Mouse (Mus musculus) limb, embryonic 15.5 days (tissue): Measurements from ENCODE around the gene Med13l. TPM values are rescaled to one million over a fixed set of nuclear protein-coding genes. Genes with fewer than 3 reads are reported as not detected.

Source experiments
- ATAC-seq: fragments of 200-750 bp; cut with Nextera tagmentation; 2 replicates; pipeline ENCODE4 v1.8.0; 2017; ENCODE audit warnings: low read depth, moderate TSS enrichment; ENCODE audit not compliant: insufficient number of reproducible peaks, low FRiP score, low TSS enrichment
- H3K27ac ChIP-seq: fragments of 300-500 bp; sonication (generic); 2 replicates; pipeline ENCODE4 v1.5.1; 2015; ENCODE audit warnings: moderate library complexity, mild to moderate bottlenecking, inconsistent platforms
- H3K27me3 ChIP-seq: fragments of 300-500 bp; sonication (generic); 2 replicates; pipeline ENCODE4 v1.6.1; 2015; ENCODE audit warnings: inconsistent platforms
- H3K36me3 ChIP-seq: fragments of 300-500 bp; sonication (generic); 2 replicates; pipeline ENCODE4 v1.6.1; 2015; ENCODE audit warnings: inconsistent platforms
- H3K4me1 ChIP-seq: fragments of 300-500 bp; sonication (generic); 2 replicates; pipeline ENCODE4 v1.6.1; 2015; ENCODE audit warnings: inconsistent platforms
- H3K4me2 ChIP-seq: fragments of 300-500 bp; sonication (generic); 2 replicates; pipeline ENCODE4 v1.6.1; 2015; ENCODE audit warnings: mild to moderate bottlenecking, inconsistent platforms
- H3K4me3 ChIP-seq: fragments of 300-500 bp; sonication (generic); 2 replicates; pipeline ENCODE4 v1.5.1; 2015; ENCODE audit warnings: mild to moderate bottlenecking, inconsistent platforms
- H3K9ac ChIP-seq: fragments of 300-500 bp; sonication (generic); 2 replicates; pipeline ENCODE4 v1.6.1; 2015; ENCODE audit warnings: inconsistent platforms
- H3K9me3 ChIP-seq: fragments of 300-500 bp; sonication (generic); 2 replicates; pipeline ENCODE4 v1.6.1; 2016; ENCODE audit warnings: inconsistent platforms
- WGBS: fragments of 180-500 bp; shearing (Covaris S2); methylation state at CpG from one replicate; pipeline ENCODE4 v1.1.7; 2015; 5-methylcytosine and 5-hydroxymethylcytosine counted together
- polyA plus RNA-seq: library from polyadenylated mRNA; unstranded; fragments of >200 nt; fragmentation: Nextera tagmentation; extraction: Ambion mirVana; gene quantifications from 2 replicates; pipeline ENCODE4 v1.2.1, GENCODE M21; 2015

Gene Med13l
- polyA plus RNA-seq, 1 experiment from 2014 or later = 16.5 TPM

DNA sequence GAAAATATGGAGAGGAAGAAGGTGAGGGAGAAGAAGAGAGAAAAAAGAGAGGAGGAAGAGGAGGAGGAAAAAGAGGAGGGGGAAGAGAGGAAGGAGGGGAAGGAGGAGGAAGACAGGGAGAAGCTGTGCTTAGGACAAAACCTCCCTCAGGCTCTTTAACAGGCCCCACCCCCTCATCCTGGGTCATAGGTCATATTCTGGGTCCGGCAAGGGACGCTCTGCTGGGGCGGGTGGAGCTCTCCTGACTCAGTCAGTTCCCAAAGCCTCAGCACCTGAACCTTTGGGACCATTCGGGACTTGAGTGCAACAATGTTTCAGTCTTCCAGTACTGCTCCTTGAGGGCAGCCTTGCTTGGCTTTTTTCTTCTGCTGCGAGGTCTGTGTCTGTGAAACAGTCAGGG lies 241.1 kb downstream of the Med13l start:
- Histone ChIP-seq H3K36me3 (no peaks in the 10 kb centered on the region), H3K9me3 (no peaks in the 10 kb centered on the region), H3K9ac (no peak overlapping the region), H3K4me2 (no peak overlapping the region), H3K27me3 (no peaks in the 10 kb centered on the region), H3K27ac (no peak overlapping the region), H3K4me1 (no peaks in the 10 kb centered on the region), H3K4me3 (no peak overlapping the region)
- 34% methylated on average over 5 of the region's 5 CpGs for WGBS
- ATAC-seq = no peak

DNA sequence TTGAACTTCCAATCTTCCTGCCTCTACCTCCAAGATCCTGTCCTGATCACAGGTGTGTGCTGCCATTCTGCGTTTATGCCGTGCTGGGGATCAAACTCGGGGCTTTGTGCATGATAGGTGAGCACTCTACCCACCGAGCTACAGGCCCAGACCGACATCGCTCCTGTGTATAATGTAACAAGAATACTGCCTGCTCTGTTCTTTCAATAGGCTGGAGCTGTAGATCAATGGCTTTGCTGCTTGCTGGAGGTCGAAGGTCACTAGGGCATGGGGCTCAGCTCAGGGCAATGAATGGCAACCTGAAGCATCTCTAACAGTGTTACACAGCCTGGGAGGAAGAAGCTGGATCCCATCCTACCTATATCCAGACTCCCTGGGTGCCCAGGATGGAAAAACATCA lies 241.6 kb downstream of the Med13l start:
- H3K4me2 ChIP-seq = no peak overlapping the region
- no peaks in the 10 kb centered on the region for H3K36me3 ChIP-seq
- no peaks in the 10 kb centered on the region for H3K9me3 ChIP-seq
- no peak overlapping the region for H3K9ac ChIP-seq
- H3K27ac ChIP-seq = no peak overlapping the region
- no peak for ATAC-seq
- no peaks in the 10 kb centered on the region for H3K27me3 ChIP-seq
- WGBS = 80% methylated on average over 7 of the region's 7 CpGs
- H3K4me1 ChIP-seq = no peaks in the 10 kb centered on the region
- no peak overlapping the region for H3K4me3 ChIP-seq

DNA sequence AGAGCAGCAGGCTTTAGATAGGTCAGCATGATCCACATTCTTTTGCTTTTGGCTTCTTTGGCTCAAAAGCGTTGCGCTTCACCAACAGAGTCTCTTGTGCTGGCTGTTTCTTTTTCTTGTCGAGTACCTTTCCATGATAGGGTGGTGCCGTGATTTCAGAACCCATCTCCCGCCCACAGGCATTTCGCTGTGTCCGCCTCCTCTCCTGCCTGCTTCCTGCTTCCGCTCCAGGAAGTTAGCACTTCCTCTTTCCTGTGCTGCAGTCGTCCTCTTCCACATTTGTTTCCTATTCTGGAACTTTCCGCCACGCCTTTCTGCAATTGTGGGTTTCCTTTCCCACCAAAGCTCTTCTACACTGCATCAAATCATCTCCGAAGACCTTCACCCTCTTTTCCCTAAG lies 248.5 kb downstream of the Med13l start:
- ATAC-seq = no peak
- Histone ChIP-seq H3K4me2 (no peak overlapping the region), H3K4me3 (no peak overlapping the region), H3K27me3 (0 out of 2 replicates have a peak, but pooled peaks cover 6% of the 10 kb centered on the region), H3K36me3 (no peaks in the 10 kb centered on the region), H3K9me3 (no peaks in the 10 kb centered on the region), H3K27ac (no peak overlapping the region; the same call in 1 of the 2 replicates), H3K9ac (no peak overlapping the region), H3K4me1 (peaks cover 6% of the 10 kb centered on the region; the same call in 1 of the 2 replicates)
- 82% methylated on average over 12 of the region's 12 CpGs for WGBS

DNA sequence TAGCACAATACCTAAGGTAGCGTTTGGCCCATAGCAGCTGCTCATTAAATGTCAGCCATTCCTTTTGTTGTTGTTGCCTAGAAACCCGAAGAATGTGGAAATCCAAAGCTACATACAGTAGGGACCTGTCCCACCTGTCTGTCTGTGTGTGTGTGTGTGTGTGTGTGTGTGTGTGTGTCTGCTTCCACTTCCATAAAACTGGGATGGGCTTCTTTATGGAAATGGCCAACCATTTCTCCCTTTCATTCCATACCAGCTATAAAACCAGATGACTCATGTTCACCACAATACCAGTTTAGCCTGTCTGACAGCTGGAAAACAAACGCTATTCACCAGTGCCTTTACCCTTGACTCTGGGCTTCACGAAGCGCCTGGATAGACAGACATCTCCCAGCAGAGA lies 249.1 kb downstream of the Med13l start:
- Histone ChIP-seq H3K4me3 (no peak overlapping the region), H3K4me2 (no peak overlapping the region), H3K27ac (no peak overlapping the region), H3K9ac (no peak overlapping the region), H3K9me3 (no peaks in the 10 kb centered on the region), H3K27me3 (0 out of 2 replicates have a peak, but pooled peaks cover 12% of the 10 kb centered on the region), H3K36me3 (no peaks in the 10 kb centered on the region), H3K4me1 (peaks cover 6% of the 10 kb centered on the region; the same call in 1 of the 2 replicates)
- WGBS = 53% methylated on average over 5 of the region's 5 CpGs
- ATAC-seq = 0 out of 2 replicates have a peak, but pooled peaks have one; percentile 27

DNA sequence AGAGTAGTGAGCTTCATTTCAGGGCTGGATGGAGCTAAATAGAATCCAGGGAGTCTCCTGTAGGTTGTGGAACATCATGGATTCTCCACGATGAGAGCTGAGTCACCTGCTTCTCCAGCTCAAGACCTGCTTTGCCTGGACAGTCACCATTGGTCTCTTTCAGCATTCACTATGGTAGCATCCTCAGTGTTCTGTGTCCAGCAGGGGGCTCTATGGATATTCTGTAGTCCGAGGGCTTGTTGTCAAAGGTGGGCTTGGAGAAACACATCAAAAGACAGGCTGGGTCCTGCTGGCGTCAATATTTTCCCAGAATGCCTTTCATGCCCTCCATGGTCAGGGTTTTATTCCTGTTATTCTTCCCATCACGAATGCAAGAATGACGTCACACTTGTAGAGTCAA lies 251.2 kb downstream of the Med13l start:
- Histone ChIP-seq H3K36me3 (no peaks in the 10 kb centered on the region), H3K4me2 (no peak overlapping the region), H3K9ac (no peak overlapping the region), H3K27ac (no peak overlapping the region; the same call in 1 of the 2 replicates), H3K27me3 (peaks cover 22% of the 10 kb centered on the region; the same call in 1 of the 2 replicates), H3K4me3 (no peak overlapping the region), H3K9me3 (no peaks in the 10 kb centered on the region), H3K4me1 (peaks cover 6% of the 10 kb centered on the region; the same call in 1 of the 2 replicates)
- ATAC-seq = no peak
- 44% methylated on average over 5 of the region's 5 CpGs for WGBS

DNA sequence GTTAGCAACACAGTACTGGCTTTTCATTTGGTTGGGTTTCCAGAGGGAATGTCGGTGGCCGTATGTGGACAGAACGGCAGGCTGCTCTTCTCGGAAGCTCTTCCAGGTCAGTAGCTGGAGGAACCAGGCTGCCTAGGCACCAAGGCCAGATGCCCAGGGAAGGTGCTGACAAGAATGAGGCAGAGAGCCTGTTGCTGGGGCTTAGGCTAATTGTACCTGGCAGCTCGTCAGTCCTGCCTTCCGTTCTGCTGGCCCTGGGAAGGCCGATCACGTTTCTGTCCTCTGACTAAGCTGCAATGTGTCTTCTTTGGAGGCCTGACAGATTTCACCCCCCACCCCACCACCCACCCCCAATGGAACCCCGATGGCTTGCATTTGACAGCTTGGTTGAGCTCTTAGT lies 251.9 kb downstream of the Med13l start:
- H3K27ac ChIP-seq = peak overlapping the region; percentile 3; the same call in 1 of the 2 replicates
- no peaks in the 10 kb centered on the region for H3K36me3 ChIP-seq
- peaks cover 22% of the 10 kb centered on the region; the same call in 1 of the 2 replicates for H3K27me3 ChIP-seq
- H3K9ac ChIP-seq = no peak overlapping the region
- H3K4me2 ChIP-seq = no peak overlapping the region
- ATAC-seq = no peak
- H3K4me1 ChIP-seq = peaks cover 6% of the 10 kb centered on the region; the same call in 1 of the 2 replicates
- no peak overlapping the region for H3K4me3 ChIP-seq
- no peaks in the 10 kb centered on the region for H3K9me3 ChIP-seq
- 51% methylated on average over 9 of the region's 9 CpGs for WGBS

DNA sequence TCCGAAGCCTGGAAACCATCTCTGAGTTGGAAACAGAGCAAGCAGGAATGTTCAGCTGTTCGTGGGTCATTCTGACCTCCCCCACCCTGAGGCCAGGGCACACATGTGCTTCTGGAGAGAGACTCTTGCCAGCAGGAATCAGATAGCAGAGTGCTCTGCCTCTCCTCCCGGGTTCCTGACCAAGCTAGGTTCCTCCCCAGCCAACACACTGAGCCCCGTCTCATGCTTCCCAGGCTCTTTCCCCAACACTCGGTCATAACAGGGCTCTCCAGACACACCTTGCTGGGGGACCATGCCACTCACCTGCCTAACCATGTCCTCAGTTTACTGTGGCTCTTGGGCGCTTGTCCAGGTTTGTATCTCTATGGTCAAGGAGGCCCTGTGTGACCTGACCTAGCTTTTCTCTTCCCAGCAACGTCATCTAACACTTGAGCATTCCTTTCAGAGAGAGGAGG lies 252.5 kb downstream of the Med13l start:
- no peak overlapping the region for H3K4me2 ChIP-seq
- H3K9ac ChIP-seq = no peak overlapping the region
- no peak overlapping the region for H3K27ac ChIP-seq
- H3K27me3 ChIP-seq = peaks cover 25% of the 10 kb centered on the region
- no peak for ATAC-seq
- no peaks in the 10 kb centered on the region for H3K9me3 ChIP-seq
- H3K4me1 ChIP-seq = peaks cover 6% of the 10 kb centered on the region; the same call in 1 of the 2 replicates
- H3K36me3 ChIP-seq = no peaks in the 10 kb centered on the region
- 54% methylated on average over 7 of the region's 7 CpGs for WGBS
- no peak overlapping the region for H3K4me3 ChIP-seq

DNA sequence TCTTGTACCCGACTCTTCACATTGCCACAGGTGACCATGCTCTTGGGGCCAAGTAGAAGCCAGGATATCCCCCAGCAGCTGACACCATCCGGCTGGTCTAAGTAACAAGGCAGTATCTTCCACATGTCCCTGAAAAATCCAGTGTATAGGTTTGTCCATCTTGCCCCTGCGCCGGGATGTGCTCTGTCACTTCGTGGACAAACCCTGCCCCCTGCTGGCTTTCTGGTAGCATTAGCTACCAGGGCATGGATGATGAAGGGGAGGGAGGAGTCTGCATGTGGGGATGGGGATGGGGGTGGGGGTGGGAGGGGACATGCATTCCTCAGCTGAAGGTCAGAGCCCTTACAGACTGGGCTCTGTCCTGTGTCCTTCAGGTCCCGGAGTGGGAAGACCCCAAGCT lies 253.6 kb downstream of the Med13l start:
- no peak overlapping the region for H3K27ac ChIP-seq
- no peak for ATAC-seq
- H3K9me3 ChIP-seq = no peaks in the 10 kb centered on the region
- peaks cover 34% of the 10 kb centered on the region for H3K27me3 ChIP-seq
- H3K4me3 ChIP-seq = no peak overlapping the region
- H3K4me2 ChIP-seq = no peak overlapping the region
- peaks cover 6% of the 10 kb centered on the region; the same call in 1 of the 2 replicates for H3K4me1 ChIP-seq
- 52% methylated on average over 6 of the region's 6 CpGs for WGBS
- no peaks in the 10 kb centered on the region for H3K36me3 ChIP-seq
- no peak overlapping the region for H3K9ac ChIP-seq
